Mouse (Mus musculus): ENCODE results near the gene Cacna1d. TPM values are rescaled to one million over a fixed set of nuclear protein-coding genes. Genes with fewer than 3 reads are reported as not detected.

Gene Cacna1d
- polyA plus RNA-seq, 1 experiment from 2014 or later, result 2.8 TPM

DNA sequence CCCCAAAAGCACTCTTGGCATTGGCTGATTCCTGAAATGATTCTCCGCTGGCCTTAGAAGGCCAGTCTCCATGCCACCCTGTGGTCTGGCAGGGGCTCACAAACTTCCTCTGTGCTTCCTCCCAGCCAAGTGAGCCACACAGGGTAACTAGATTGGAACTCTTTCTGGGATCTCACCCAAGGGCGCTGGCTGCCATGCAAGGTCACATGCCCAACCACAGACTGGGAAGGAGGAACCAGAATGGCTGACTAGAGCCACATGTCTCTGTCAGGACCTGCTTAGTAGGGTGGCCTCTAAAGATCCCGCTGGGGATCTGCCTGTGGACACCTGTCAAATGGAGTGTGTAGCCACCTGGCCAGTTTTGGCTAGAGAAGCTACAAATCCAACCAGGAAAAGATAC, 273.1 kb downstream of the Cacna1d start:
- Histone ChIP-seq H3K4me1 (no peaks in the 10 kb centered on the region), H3K9ac (replicated peaks) (no peak overlapping the region), H3K27ac (replicated peaks) (no peak overlapping the region), H3K4me3 (no peak overlapping the region), H3K4me2 (replicated peaks) (no peak overlapping the region), H3K36me3 (no peaks in the 10 kb centered on the region), H3K27me3 (no peaks in the 10 kb centered on the region), H3K9me3 (no peaks in the 10 kb centered on the region)
- WGBS, result 95% methylated on average over 3 of the region's 3 CpGs
- ATAC-seq (ENCODE audit: low FRiP score, low read depth), result no peak

DNA sequence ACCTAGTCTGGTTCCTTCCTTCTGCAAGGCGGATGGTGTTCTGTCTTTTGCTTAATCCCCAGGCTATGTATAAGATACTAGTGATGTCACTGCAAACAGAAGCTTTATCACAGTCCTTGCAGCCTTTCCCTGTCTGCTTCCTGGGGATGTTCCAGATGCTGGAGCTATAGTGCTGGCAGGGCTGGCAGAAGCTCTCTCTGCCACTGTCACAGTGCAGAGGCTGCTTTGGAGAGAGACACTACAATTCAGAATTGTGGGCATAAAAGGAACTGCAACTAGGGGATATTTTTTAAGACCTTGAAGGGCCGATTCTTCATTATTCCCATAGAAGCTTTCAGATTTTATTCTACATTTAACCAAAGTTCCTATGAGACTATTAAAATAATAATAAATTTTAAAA, 274.1 kb downstream of the Cacna1d start:
- H3K9ac ChIP-seq (replicated peaks), result no peak overlapping the region
- WGBS, result 81% methylated on average over 2 of the region's 2 CpGs
- ATAC-seq (ENCODE audit: low FRiP score, low read depth), result no peak
- no peaks in the 10 kb centered on the region for H3K9me3 ChIP-seq
- no peaks in the 10 kb centered on the region for H3K4me1 ChIP-seq
- H3K4me3 ChIP-seq, result no peak overlapping the region
- no peak overlapping the region for H3K4me2 ChIP-seq (replicated peaks)
- H3K36me3 ChIP-seq, result no peaks in the 10 kb centered on the region
- H3K27ac ChIP-seq (replicated peaks), result no peak overlapping the region
- H3K27me3 ChIP-seq, result no peaks in the 10 kb centered on the region

DNA sequence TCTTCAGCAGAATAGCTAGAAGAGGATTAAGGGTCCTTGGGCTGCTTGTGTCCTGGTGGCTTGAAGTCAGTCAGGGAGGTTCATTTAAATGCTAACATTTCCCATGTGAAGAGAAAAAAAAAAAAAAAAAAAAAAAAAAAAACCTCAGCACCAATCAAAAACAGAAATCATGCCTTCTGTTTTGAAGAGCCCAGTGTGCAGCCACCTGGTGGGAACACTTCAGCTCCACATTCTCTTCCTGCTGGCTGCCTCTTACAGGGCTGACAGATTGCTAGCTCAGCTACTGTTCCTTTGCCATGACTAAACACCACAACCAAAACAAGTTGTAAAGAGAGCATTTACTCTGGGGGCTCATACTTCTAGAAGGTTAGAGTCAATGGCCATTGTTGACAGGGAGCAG, 283.1 kb downstream of the Cacna1d start:
- H3K4me1 ChIP-seq, result no peaks in the 10 kb centered on the region

DNA sequence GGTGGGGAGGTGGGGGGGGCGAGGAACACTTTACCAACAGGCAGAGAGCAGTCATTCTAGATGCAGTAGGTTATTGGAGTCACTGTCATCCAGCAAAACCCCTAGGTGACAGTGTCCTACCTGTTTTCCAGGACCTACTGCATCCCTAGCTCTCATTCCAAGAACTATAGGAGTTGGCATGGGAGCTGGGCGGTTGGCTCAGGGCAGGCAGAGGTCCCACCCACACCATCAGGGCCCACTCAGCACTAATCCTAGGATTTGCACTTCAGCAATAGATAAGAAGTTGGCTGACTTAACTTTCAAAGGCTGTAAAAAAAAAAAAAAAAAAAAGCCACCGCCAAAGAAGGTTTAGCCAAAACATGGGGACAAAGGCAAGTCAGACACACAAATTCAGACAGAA, 285.4 kb downstream of the Cacna1d start:
- 43% methylated on average over 3 of the region's 3 CpGs for WGBS

More for the DNA sequence above, 283.1 kb downstream of the Cacna1d start:
- Histone ChIP-seq H3K4me3 (no peak overlapping the region), H3K9ac (replicated peaks) (no peak overlapping the region), H3K9me3 (no peaks in the 10 kb centered on the region), H3K36me3 (no peaks in the 10 kb centered on the region), H3K27me3 (no peaks in the 10 kb centered on the region), H3K27ac (replicated peaks) (no peak overlapping the region), H3K4me2 (replicated peaks) (no peak overlapping the region)
- ATAC-seq (ENCODE audit: low FRiP score, low read depth), result no peak

DNA sequence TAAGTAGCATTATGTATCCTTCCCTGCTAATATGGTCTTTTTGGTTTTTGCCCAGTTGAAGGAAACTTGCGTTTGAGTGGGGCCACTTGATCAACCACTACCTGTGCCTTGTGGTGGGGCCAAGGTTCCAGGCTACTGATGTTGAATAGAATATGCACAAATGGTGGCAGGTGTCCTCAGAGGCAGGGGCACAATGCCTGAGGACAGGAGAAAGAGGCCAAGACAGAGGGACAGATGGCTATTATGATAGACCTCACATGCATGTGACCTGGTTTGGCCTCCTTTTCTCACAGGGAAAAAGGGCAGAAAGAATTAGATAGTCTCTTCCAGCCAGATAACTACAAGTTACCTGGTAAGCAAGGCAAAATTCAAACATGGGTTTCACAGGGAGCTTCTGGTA, 286.7 kb downstream of the Cacna1d start:
- no peak overlapping the region for H3K4me2 ChIP-seq (replicated peaks)
- 93% methylated on average over 1 of the region's 1 CpGs for WGBS
- H3K9ac ChIP-seq (replicated peaks), result no peak overlapping the region
- no peaks in the 10 kb centered on the region for H3K27me3 ChIP-seq
- no peaks in the 10 kb centered on the region for H3K4me1 ChIP-seq
- no peak overlapping the region for H3K4me3 ChIP-seq
- no peak overlapping the region for H3K27ac ChIP-seq (replicated peaks)
- H3K9me3 ChIP-seq, result no peaks in the 10 kb centered on the region
- ATAC-seq (ENCODE audit: low FRiP score, low read depth), result no peak
- no peaks in the 10 kb centered on the region for H3K36me3 ChIP-seq

More for the DNA sequence above, 285.4 kb downstream of the Cacna1d start:
- no peaks in the 10 kb centered on the region for H3K36me3 ChIP-seq
- no peaks in the 10 kb centered on the region for H3K27me3 ChIP-seq
- no peaks in the 10 kb centered on the region for H3K4me1 ChIP-seq
- no peaks in the 10 kb centered on the region for H3K9me3 ChIP-seq
- H3K9ac ChIP-seq (replicated peaks), result no peak overlapping the region
- H3K4me3 ChIP-seq, result no peak overlapping the region
- no peak overlapping the region for H3K27ac ChIP-seq (replicated peaks)
- no peak overlapping the region for H3K4me2 ChIP-seq (replicated peaks)
- ATAC-seq (ENCODE audit: low FRiP score, low read depth), result no peak

DNA sequence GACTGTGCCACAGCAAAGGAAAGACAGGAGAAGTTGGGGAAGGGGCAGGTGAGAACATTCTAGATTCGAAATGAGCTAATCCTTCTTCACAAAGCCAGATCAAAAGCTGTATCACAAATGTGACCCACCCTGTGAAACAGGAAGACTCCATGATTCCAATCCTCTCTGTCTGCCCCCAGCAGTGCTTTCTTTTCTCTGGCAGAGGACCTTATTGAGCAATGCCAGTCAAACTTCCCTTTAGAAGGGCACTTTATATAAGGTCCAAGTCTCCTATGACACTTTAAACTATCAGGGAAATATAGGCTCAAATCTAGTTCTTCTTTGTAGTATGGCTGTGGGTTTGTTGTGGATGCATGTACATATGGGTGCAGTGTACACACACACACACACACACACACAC, 290.9 kb downstream of the Cacna1d start:
- Histone ChIP-seq H3K27me3 (no peaks in the 10 kb centered on the region), H3K27ac (replicated peaks) (no peak overlapping the region), H3K9ac (replicated peaks) (no peak overlapping the region), H3K4me1 (no peaks in the 10 kb centered on the region), H3K36me3 (no peaks in the 10 kb centered on the region), H3K4me3 (no peak overlapping the region), H3K4me2 (replicated peaks) (no peak overlapping the region), H3K9me3 (no peaks in the 10 kb centered on the region)
- no peak for ATAC-seq (ENCODE audit: low FRiP score, low read depth)
- 57% methylated on average over 1 of the region's 1 CpGs for WGBS

DNA sequence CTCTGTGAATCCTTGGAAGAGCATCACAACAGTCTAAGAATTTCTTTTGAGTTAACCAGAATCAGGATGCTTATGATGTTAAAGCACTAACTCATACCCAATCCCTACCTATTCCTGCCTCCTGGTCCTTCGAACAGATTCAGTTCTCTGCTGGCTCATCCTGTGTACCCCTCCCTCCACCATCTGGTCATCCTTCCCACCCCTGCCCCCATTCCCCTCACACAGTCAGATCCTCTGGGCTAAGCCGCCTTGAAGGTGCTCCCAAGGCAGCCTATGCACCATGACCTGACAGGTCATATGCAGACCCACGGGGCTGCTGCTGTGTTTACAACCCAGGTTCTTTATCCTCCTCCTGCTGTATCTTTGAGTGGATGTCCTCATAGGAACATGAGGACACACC, 292.4 kb downstream of the Cacna1d start:
- H3K27me3 ChIP-seq, result no peaks in the 10 kb centered on the region
- WGBS, result 82% methylated on average over 3 of the region's 3 CpGs
- no peaks in the 10 kb centered on the region for H3K36me3 ChIP-seq
- no peak overlapping the region for H3K4me2 ChIP-seq (replicated peaks)
- H3K9ac ChIP-seq (replicated peaks), result no peak overlapping the region
- no peak for ATAC-seq (ENCODE audit: low FRiP score, low read depth)
- H3K4me3 ChIP-seq, result no peak overlapping the region
- H3K4me1 ChIP-seq, result no peaks in the 10 kb centered on the region
- no peak overlapping the region for H3K27ac ChIP-seq (replicated peaks)
- no peaks in the 10 kb centered on the region for H3K9me3 ChIP-seq

DNA sequence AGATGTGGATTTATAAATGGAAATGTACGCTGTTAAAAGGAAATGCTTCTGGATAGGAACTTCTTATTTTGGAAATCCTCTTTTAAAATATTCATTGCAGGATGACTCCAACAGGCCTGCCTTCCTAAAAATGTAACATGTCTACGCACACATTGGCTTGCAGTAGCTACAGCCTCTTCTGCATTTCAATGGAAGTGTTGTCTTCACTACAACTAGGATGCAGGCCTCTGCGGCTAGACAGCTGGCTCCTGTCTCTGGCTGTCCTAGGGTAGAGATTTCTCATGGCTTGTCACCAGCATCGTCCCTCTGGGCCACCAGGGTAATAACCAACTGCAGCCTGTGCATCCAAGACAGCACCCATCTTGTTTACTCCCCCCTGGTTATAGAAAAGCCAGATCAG, 293.1 kb downstream of the Cacna1d start:
- no peak overlapping the region for H3K4me3 ChIP-seq
- 88% methylated on average over 4 of the region's 4 CpGs for WGBS
- H3K4me2 ChIP-seq (replicated peaks), result no peak overlapping the region
- H3K9ac ChIP-seq (replicated peaks), result no peak overlapping the region
- H3K9me3 ChIP-seq, result no peaks in the 10 kb centered on the region
- ATAC-seq (ENCODE audit: low FRiP score, low read depth), result no peak
- no peak overlapping the region for H3K27ac ChIP-seq (replicated peaks)
- no peaks in the 10 kb centered on the region for H3K27me3 ChIP-seq
- H3K4me1 ChIP-seq, result no peaks in the 10 kb centered on the region
- no peaks in the 10 kb centered on the region for H3K36me3 ChIP-seq

DNA sequence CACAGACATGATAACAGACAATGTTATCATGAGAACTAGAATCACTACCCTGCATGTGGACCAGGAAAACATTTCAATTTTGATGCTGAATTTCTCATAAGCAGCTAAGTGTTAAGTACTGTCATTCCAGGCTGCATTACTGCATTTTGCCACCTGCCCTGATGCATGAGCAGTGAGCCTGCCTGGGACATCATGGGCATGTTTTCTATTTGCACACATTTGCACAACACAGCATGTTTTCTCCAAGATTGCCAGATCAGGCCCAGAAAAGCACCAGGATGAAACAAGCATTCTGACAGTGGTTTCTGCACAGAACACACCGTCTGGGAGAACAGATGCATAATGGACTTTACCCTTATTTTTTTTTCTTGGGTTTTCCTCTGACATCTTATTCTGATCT, 294.3 kb downstream of the Cacna1d start:
- ATAC-seq (ENCODE audit: low FRiP score, low read depth), result no peak
- H3K27ac ChIP-seq (replicated peaks), result no peak overlapping the region
- H3K9me3 ChIP-seq, result no peaks in the 10 kb centered on the region
- H3K9ac ChIP-seq (replicated peaks), result no peak overlapping the region
- no peak overlapping the region for H3K4me2 ChIP-seq (replicated peaks)
- H3K36me3 ChIP-seq, result no peaks in the 10 kb centered on the region
- 83% methylated on average over 1 of the region's 1 CpGs for WGBS
- no peak overlapping the region for H3K4me3 ChIP-seq
- no peaks in the 10 kb centered on the region for H3K27me3 ChIP-seq
- H3K4me1 ChIP-seq, result no peaks in the 10 kb centered on the region

DNA sequence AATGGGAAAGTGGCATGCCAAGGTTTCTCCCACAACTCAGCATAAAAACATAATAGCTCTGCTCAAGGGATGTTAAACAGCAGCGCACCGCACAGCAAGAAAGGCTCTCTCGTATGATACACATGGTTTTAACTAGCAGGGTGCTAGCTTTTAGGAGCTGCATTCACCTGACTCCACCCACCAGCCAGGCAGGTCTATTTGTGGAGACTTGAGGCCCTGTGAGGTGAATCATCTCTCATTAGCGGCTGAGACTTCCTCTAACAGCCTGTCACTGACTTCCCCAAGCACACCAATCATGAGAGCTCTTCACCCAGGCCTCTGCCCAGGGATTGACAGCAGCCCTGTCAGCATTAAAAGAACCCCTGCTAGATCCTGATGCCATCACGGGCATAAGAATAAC, 295.0 kb downstream of the Cacna1d start:
- H3K9ac ChIP-seq (replicated peaks), result no peak overlapping the region
- H3K9me3 ChIP-seq, result no peaks in the 10 kb centered on the region
- 64% methylated on average over 5 of the region's 5 CpGs for WGBS
- H3K4me3 ChIP-seq, result no peak overlapping the region
- no peak for ATAC-seq (ENCODE audit: low FRiP score, low read depth)
- no peak overlapping the region for H3K27ac ChIP-seq (replicated peaks)
- H3K36me3 ChIP-seq, result no peaks in the 10 kb centered on the region
- no peak overlapping the region for H3K4me2 ChIP-seq (replicated peaks)
- no peaks in the 10 kb centered on the region for H3K27me3 ChIP-seq
- no peaks in the 10 kb centered on the region for H3K4me1 ChIP-seq

DNA sequence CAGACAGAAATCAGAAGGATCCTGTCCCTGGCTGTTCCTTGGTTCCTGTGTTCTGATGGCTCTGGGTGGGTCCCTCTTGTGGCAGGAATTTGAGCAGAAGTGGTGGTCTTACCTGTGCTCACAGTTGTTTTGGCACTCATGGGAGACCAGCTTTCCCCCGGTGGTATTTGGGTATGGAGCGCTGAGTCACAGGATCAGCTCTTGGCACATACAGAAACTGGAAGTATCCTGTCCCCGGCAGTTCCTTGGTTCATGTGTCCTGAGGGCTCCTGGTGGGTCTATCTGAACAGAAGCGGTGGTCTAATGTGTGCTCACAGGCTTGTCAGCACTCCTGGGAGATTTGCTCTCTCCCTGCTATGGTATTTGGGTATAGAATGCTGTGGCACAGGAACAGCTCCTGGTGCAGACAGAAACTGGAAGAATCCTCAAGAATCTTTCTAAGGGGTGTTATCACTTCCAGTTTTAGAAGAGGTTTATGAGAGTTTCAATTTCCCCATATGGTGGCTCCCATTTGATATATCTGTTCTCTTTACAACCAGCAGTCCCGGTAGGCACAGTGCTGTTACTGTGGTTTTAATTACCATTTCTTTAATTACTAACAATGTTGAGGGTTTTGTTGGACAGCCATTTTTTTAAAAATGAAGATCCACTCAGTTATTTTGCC, 300.8 kb downstream of the Cacna1d start:
- Histone ChIP-seq H3K9ac (replicated peaks) (no peak overlapping the region), H3K27me3 (no peaks in the 10 kb centered on the region), H3K9me3 (no peaks in the 10 kb centered on the region), H3K27ac (replicated peaks) (no peak overlapping the region), H3K4me2 (replicated peaks) (no peak overlapping the region), H3K4me1 (no peaks in the 10 kb centered on the region), H3K36me3 (no peaks in the 10 kb centered on the region), H3K4me3 (no peak overlapping the region)
- 90% methylated on average over 5 of the region's 5 CpGs for WGBS
- ATAC-seq (ENCODE audit: low FRiP score, low read depth), result no peak

DNA sequence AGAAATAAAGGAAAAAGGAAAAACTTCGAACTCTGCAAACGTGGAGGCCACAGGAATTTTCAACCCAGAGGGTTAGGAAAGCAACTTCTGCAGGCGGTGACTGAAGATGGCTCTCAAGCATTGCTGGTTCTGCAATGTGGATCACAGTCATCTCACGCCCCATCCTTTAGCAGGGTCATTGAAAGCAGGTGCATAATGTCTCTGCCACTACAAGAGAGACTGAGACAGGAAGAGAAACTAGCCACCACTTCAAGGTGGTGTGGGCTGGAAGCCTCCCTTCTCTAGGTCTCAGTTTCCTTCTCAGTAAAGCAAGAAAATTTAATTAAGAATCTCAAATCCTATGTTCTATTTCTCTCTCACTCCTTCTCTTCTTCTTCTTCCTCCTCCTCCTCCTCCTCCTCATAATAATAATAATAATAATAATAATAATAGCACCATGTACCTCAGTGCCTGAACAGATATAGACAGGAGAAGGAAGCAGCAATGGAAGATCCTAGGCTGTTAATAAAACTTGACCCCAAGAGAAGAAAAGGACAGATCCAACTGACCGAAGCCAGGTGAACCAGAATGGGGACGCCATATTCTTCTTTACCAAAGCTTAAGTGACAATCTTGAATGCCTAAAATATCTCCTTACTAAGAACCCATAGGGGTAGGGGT, 305.5 kb downstream of the Cacna1d start:
- H3K27ac ChIP-seq (replicated peaks), result no peak overlapping the region
- no peaks in the 10 kb centered on the region for H3K27me3 ChIP-seq
- H3K4me1 ChIP-seq, result no peaks in the 10 kb centered on the region
- no peaks in the 10 kb centered on the region for H3K36me3 ChIP-seq
- H3K9me3 ChIP-seq, result no peaks in the 10 kb centered on the region
- ATAC-seq (ENCODE audit: low FRiP score, low read depth), result no peak
- H3K9ac ChIP-seq (replicated peaks), result no peak overlapping the region
- no peak overlapping the region for H3K4me2 ChIP-seq (replicated peaks)
- H3K4me3 ChIP-seq, result no peak overlapping the region
- WGBS, result 87% methylated on average over 6 of the region's 6 CpGs
